Mouse (Mus musculus) liver, postnatal 0 days (tissue): Measurements from ENCODE around the gene 1110017D15Rik.

ENCODE experiments used
- CTCF ChIP-seq: sonication (generic); IDR thresholded peaks from 2 replicates; pipeline ENCODE4 v1.5.1; 2016; ENCODE audit warnings: antibody characterized with exemption, low read depth
- EP300 ChIP-seq: IDR thresholded peaks from 2 replicates; pipeline ENCODE4 v1.6.1; 2016; ENCODE audit warnings: antibody characterized with exemption, low read depth, mild to moderate bottlenecking

DNA sequence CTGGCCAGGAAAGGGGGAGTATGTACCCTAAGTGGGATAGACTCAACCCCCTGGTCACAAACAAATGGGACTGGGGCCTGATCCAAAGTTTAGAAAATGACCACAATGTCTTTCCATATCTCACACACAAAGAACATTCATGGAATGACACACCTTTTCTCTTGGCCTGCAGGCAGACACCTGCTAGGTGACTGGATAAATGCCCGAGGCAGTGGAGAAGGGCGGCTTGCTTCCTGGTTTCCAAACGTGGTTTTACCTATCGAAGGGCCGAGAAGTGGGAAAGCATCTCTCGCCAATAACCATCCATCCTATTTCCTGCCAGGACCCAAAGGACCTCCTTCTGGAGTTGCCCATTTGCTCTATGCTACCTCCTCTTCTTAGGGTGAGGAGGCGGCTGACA, 24.2 kb downstream of the 1110017D15Rik start:
- no peak for TF ChIP-seq CTCF
- TF ChIP-seq EP300, result no peak
